Mouse (Mus musculus) heart, postnatal 0 days (tissue): ENCODE data around the gene Rep15. TPM values are rescaled to one million over a fixed set of nuclear protein-coding genes. Genes with fewer than 3 reads are reported as not detected.

ENCODE experiments used
- ATAC-seq: fragments of 200-750 bp; cut with Nextera tagmentation; 2 replicates; pipeline ENCODE4 v1.8.0; 2017; ENCODE audit warnings: low read depth, moderate number of reproducible peaks, moderate library complexity; ENCODE audit not compliant: insufficient read depth
- DNase-seq: peaks from one replicate; pipeline ENCODE4 v3.0.0-alpha.2; 2016; ENCODE audit warnings: low spot score
- H3K27ac ChIP-seq: fragments of 300-500 bp; sonication (generic); 2 replicates; pipeline ENCODE4 v1.5.1; 2014; ENCODE audit warnings: low read depth, mild to moderate bottlenecking
- H3K27me3 ChIP-seq: fragments of 300-500 bp; sonication (generic); 2 replicates; pipeline ENCODE4 v1.6.1; 2014; ENCODE audit warnings: low read length, mixed read lengths; ENCODE audit not compliant: control insufficient read depth, insufficient read depth
- H3K36me3 ChIP-seq: fragments of 300-500 bp; sonication (generic); replicated peaks from 2 replicates; pipeline ENCODE4 v1.6.1; 2014; ENCODE audit warnings: low read length, mixed read lengths; ENCODE audit not compliant: control insufficient read depth, insufficient read depth
- H3K4me1 ChIP-seq: fragments of 300-500 bp; sonication (generic); 2 replicates; pipeline ENCODE4 v1.6.1; 2014; ENCODE audit warnings: antibody characterized with exemption; ENCODE audit not compliant: control insufficient read depth, insufficient read depth
- H3K4me2 ChIP-seq: fragments of 300-500 bp; sonication (generic); 2 replicates; pipeline ENCODE4 v1.6.1; 2014; ENCODE audit warnings: low read depth, mild to moderate bottlenecking, low read length, moderate library complexity
- H3K4me3 ChIP-seq: fragments of 300-500 bp; sonication (generic); 2 replicates; pipeline ENCODE4 v1.5.1; 2014; ENCODE audit warnings: low read depth, low read length
- H3K9ac ChIP-seq: fragments of 300-500 bp; sonication (generic); replicated peaks from 2 replicates; pipeline ENCODE4 v1.6.1; 2014; ENCODE audit warnings: low read depth, low read length, mixed read lengths
- H3K9me3 ChIP-seq: fragments of 300-500 bp; sonication (generic); replicated peaks from 2 replicates; pipeline ENCODE4 v1.6.1; 2016; ENCODE audit warnings: low read length; ENCODE audit not compliant: control insufficient read depth
- CTCF ChIP-seq: IDR thresholded peaks from 2 replicates; pipeline ENCODE4 v1.5.1; 2016; ENCODE audit warnings: antibody characterized with exemption, control low read depth, low read depth
- EP300 ChIP-seq: IDR thresholded peaks from 2 replicates; pipeline ENCODE4 v1.6.1; 2016; ENCODE audit warnings: antibody characterized with exemption, low read depth
- WGBS: fragments of 180-500 bp; shearing (Covaris S2); extraction: QIAGEN DNeasy Blood & Tissue Kit; methylation state at CpG from one replicate; pipeline ENCODE4 v1.1.7; 2014; 5-methylcytosine and 5-hydroxymethylcytosine counted together
- polyA plus RNA-seq: library from polyadenylated mRNA; unstranded; fragments of >200 nt; fragmentation: Nextera tagmentation; extraction: Ambion mirVana; gene quantifications from 2 replicates; pipeline ENCODE4 v1.2.1, GENCODE M21; 2015
- total RNA-seq: library from RNA; depleted of rRNA; stranded (reverse); fragments of >200 nt; gene quantifications from 2 replicates; pipeline ENCODE4 v1.2.3, GENCODE M21; 2014; ENCODE audit warnings: low replicate concordance

The Rep15 gene
- total and polyA plus RNA-seq, 2 experiments from 2014 or later: 0.48 TPM; not detected in 1

DNA sequence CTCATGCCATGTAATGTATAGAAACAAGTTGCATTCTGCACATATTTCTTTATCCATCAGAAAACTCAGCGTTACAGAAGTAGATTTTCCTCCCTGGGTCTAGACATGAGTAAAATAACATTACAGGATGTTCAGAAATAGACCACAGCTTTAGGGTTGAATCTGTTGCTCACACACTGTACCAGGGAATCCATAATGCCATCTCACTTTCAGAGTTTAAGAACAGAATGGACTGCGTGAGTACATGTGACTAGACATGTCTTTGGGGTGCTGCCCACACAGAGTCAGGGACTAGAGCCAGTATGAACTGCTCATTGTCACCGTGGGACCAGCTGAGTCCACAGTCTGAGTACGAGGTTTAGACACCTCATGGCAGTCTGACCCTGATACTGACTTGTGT is 33.7 kb upstream of the Rep15 start:
- H3K4me2 ChIP-seq: no peak overlapping the region
- no peaks in the 10 kb centered on the region for H3K4me1 ChIP-seq
- H3K36me3 ChIP-seq: peaks cover 63% of the 10 kb centered on the region
- H3K27me3 ChIP-seq: no peaks in the 10 kb centered on the region
- no peak overlapping the region for H3K4me3 ChIP-seq
- H3K9me3 ChIP-seq: no peaks in the 10 kb centered on the region
- no peak overlapping the region for H3K27ac ChIP-seq
- ATAC-seq (no peak), DNase-seq (no peak)
- TF ChIP-seq CTCF (no peak), EP300 (no peak)
- no peak overlapping the region for H3K9ac ChIP-seq
- WGBS: 87% methylated on average over 4 of the region's 4 CpGs

DNA sequence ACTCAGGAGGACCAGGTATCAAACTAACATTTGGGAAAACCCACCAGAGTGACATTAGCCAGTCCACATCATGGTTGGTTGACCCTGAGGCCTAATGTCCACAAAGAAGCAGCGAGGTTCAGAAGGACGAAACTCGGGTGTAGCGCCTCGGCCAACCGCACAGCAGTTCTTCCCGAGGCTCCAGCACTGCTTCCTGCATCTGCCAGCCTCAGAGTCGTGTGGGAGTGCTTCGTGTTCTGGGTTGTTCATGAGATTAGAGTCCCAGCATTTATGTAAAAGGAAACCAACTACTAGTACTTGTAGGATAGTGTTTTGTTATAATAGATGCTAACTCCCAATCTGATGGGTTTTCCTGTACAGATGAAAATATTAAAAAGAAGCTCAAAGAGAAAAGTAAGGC is 33.1 kb upstream of the Rep15 start:
- ATAC-seq: no peak
- H3K27ac ChIP-seq: no peak overlapping the region
- no peak for DNase-seq
- TF ChIP-seq CTCF: no peak
- TF ChIP-seq EP300: no peak
- no peaks in the 10 kb centered on the region for H3K27me3 ChIP-seq
- H3K9ac ChIP-seq: no peak overlapping the region
- peaks cover 65% of the 10 kb centered on the region for H3K36me3 ChIP-seq
- no peak overlapping the region for H3K4me2 ChIP-seq
- no peaks in the 10 kb centered on the region for H3K9me3 ChIP-seq
- no peaks in the 10 kb centered on the region for H3K4me1 ChIP-seq
- 83% methylated on average over 9 of the region's 9 CpGs for WGBS
- H3K4me3 ChIP-seq: no peak overlapping the region

DNA sequence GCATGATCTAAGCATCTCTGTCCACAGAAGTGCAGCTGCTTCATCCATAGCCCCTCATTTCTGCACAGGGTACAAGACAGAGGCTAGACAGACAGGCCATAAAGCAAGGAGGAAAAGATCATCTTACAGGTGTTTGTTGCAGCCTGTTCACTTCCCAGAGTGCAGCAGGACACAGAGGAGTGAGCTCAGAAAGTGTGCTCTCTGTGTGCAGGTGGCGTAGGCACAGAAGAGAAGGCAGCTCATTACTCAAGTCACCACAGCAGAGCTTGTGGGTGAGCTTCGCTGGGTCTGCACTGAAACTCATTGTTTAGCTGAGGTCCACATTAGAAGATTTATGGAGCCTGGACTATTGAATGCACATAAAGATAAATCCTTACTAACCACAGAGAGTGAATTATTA is 32.6 kb upstream of the Rep15 start:
- Histone ChIP-seq H3K36me3 (peaks cover 65% of the 10 kb centered on the region), H3K4me2 (no peak overlapping the region), H3K4me3 (no peak overlapping the region), H3K27ac (no peak overlapping the region), H3K9ac (no peak overlapping the region), H3K9me3 (no peaks in the 10 kb centered on the region), H3K27me3 (no peaks in the 10 kb centered on the region), H3K4me1 (no peaks in the 10 kb centered on the region)
- DNase-seq: no peak
- TF ChIP-seq CTCF (no peak), EP300 (no peak)
- 90% methylated on average over 2 of the region's 2 CpGs for WGBS
- no peak for ATAC-seq

DNA sequence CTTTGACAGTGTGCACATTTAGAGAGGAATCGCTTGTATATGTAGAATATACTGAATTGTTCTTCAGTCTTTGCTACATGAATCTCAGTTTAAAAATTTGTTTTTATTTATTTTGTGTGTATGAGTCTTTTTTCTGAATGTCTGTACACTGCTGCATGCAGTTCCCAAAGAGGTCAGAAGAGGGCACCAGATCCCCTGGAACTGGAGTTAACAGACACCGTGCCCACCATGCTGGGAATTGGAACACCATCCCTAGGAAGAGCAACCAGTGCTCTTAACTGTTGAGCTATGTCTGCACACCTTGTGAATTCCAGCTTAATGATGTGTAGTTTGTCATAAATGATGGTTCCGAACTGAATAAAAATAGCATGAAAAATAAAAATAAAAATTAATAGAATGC is 24.2 kb upstream of the Rep15 start:
- peaks cover 62% of the 10 kb centered on the region for H3K36me3 ChIP-seq
- H3K4me1 ChIP-seq: no peaks in the 10 kb centered on the region
- 76% methylated on average over 3 of the region's 3 CpGs for WGBS
- no peak overlapping the region for H3K4me2 ChIP-seq
- TF ChIP-seq EP300 (no peak), CTCF (peak; percentile 69)
- no peak overlapping the region for H3K27ac ChIP-seq
- ATAC-seq (no peak), DNase-seq (no peak)
- H3K4me3 ChIP-seq: no peak overlapping the region
- no peak overlapping the region for H3K9ac ChIP-seq
- H3K9me3 ChIP-seq: no peaks in the 10 kb centered on the region
- H3K27me3 ChIP-seq: no peaks in the 10 kb centered on the region

DNA sequence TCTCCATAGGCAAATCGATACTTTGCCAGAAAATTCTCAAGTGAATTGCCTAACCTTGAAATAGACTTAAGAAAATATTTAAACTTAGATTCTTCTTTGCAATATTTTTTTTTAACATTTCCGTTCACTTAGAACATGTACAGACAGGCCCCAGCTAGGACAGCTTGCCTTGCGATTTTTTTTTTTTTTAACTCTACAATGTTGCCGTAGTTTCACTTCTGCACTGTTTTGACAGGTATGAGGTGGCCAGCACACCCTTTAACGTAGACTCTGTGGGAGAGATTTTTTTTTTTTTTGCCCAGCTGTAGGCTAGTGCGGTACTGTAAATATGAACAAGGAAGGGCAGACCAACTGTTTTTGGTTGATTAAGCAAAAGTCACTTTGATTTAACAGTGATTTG is 22.0 kb upstream of the Rep15 start:
- Histone ChIP-seq H3K27ac (no peak overlapping the region), H3K4me3 (no peak overlapping the region), H3K9ac (no peak overlapping the region), H3K4me2 (no peak overlapping the region), H3K27me3 (no peaks in the 10 kb centered on the region), H3K9me3 (no peaks in the 10 kb centered on the region), H3K36me3 (peaks cover 61% of the 10 kb centered on the region), H3K4me1 (no peaks in the 10 kb centered on the region)
- no peak for TF ChIP-seq CTCF
- no peak for TF ChIP-seq EP300
- ATAC-seq (no peak), DNase-seq (no peak)
- 81% methylated on average over 6 of the region's 6 CpGs for WGBS

DNA sequence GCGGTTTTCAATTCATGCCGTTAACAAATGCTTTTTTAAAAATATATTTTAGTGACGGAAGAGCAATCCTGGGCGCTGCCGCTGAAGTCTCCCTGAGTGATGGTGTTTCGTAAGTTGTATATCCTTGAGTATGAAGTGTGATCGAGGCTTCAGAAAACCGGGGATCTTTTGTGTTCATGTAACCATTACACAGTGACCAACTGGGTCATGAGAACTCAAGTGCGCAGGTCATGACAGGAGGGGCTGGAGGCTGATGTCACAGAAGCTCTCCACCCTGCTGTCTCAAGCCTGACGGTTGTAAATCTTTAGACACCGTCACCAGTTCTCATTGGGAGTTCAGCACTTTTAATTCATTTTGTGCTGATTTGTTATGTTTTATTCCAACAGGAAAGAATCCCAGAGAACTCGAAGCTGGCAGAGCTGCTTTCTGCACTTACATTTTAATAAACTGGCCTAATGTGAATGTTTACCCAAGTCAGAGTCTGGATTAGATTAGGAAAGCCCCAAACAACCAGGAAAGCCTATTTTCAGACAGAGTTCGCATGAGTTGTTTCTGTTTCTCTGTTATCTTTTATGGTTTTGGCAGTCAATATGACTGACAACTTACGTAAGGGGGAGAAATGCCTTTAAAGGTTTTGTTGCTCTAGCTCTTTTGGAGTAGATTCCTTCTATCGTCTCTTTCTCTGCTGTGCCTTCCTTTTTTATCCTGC is 21.4 kb upstream of the Rep15 start:
- no peak overlapping the region for H3K4me2 ChIP-seq
- 80% methylated on average over 15 of the region's 15 CpGs for WGBS
- no peak for TF ChIP-seq CTCF
- no peak for TF ChIP-seq EP300
- H3K4me3 ChIP-seq: no peak overlapping the region
- H3K27me3 ChIP-seq: no peaks in the 10 kb centered on the region
- peaks cover 58% of the 10 kb centered on the region for H3K36me3 ChIP-seq
- DNase-seq (no peak), ATAC-seq (no peak)
- no peaks in the 10 kb centered on the region for H3K9me3 ChIP-seq
- H3K9ac ChIP-seq: no peak overlapping the region
- peak overlapping the region; percentile 1; the same call in 1 of the 2 replicates for H3K27ac ChIP-seq
- H3K4me1 ChIP-seq: no peaks in the 10 kb centered on the region
